Mouse (Mus musculus) neural tube, embryonic 15.5 days (tissue): ENCODE measurements around the gene Fzd4. TPM values are rescaled to one million over a fixed set of nuclear protein-coding genes. Genes with fewer than 3 reads are reported as not detected.

ENCODE experiments used
- ATAC-seq: fragments of 200-750 bp; cut with Nextera tagmentation; 2 replicates; pipeline ENCODE4 v1.8.0; 2017; ENCODE audit warnings: mild to moderate bottlenecking, moderate TSS enrichment, moderate library complexity; ENCODE audit not compliant: low FRiP score
- H3K27ac ChIP-seq: fragments of 300-500 bp; sonication (generic); replicated peaks from 2 replicates; pipeline ENCODE4 v1.5.1; 2015; ENCODE audit warnings: mild to moderate bottlenecking, inconsistent platforms
- H3K27me3 ChIP-seq: fragments of 300-500 bp; sonication (generic); replicated peaks from 2 replicates; pipeline ENCODE4 v1.6.1; 2015; ENCODE audit warnings: inconsistent platforms
- H3K36me3 ChIP-seq: fragments of 300-500 bp; sonication (generic); 2 replicates; pipeline ENCODE4 v1.6.1; 2015; ENCODE audit warnings: inconsistent platforms
- H3K4me1 ChIP-seq: fragments of 300-500 bp; sonication (generic); 2 replicates; pipeline ENCODE4 v1.6.1; 2015; ENCODE audit warnings: inconsistent platforms
- H3K4me2 ChIP-seq: fragments of 300-500 bp; sonication (generic); 2 replicates; pipeline ENCODE4 v1.6.1; 2015; ENCODE audit warnings: inconsistent platforms, mild to moderate bottlenecking, moderate library complexity
- H3K4me3 ChIP-seq: fragments of 300-500 bp; sonication (generic); replicated peaks from 2 replicates; pipeline ENCODE4 v1.5.1; 2015; ENCODE audit warnings: mild to moderate bottlenecking, inconsistent platforms
- H3K9ac ChIP-seq: fragments of 300-500 bp; sonication (generic); replicated peaks from 2 replicates; pipeline ENCODE4 v1.6.1; 2015; ENCODE audit warnings: mild to moderate bottlenecking, inconsistent platforms
- H3K9me3 ChIP-seq: fragments of 300-500 bp; sonication (generic); replicated peaks from 2 replicates; pipeline ENCODE4 v1.6.1; 2016; ENCODE audit warnings: inconsistent platforms
- WGBS: fragments of 180-500 bp; shearing (Covaris S2); methylation state at CpG from one replicate; pipeline ENCODE4 v1.1.7; 2015; ENCODE audit warnings: mixed read lengths; 5-methylcytosine and 5-hydroxymethylcytosine counted together
- polyA plus RNA-seq: library from polyadenylated mRNA; unstranded; fragments of >200 nt; fragmentation: Nextera tagmentation; extraction: Ambion mirVana; gene quantifications from 2 replicates; pipeline ENCODE4 v1.2.1, GENCODE M21; 2015

Gene Fzd4
- 2.5 and 3.4 TPM in 2 replicates for polyA plus RNA-seq

- Histone ChIP-seq H3K36me3 (no peaks in the 10 kb centered on the region), H3K27me3 (no peaks in the 10 kb centered on the region), H3K4me2 (peak within 1 kb of the TSS; percentile 94), H3K4me1 (peaks cover 26% of the 10 kb centered on the region), H3K27ac (peak within 1 kb of the TSS; percentile 82), H3K9me3 (no peaks in the 10 kb centered on the region), H3K9ac (peak within 1 kb of the TSS; percentile 74), H3K4me3 (peak within 1 kb of the TSS; percentile 79)
- WGBS, result 1% methylated on average over 53 of the region's 62 CpGs
- peak; percentile 95 for ATAC-seq
Observed at GRCm38 (mm10) chr7:89404081-89404733, at the start of gene Fzd4, which contains the start of gene Tmem135. Fzd4 (plus strand) TSS chr7:89404355. Tmem135 (minus strand) TSS chr7:89404222.

- Histone ChIP-seq H3K4me3 (no peak overlapping the region), H3K27ac (no peak overlapping the region), H3K27me3 (no peaks in the 10 kb centered on the region), H3K4me1 (no peaks in the 10 kb centered on the region), H3K4me2 (no peak overlapping the region), H3K36me3 (no peaks in the 10 kb centered on the region), H3K9me3 (no peaks in the 10 kb centered on the region), H3K9ac (no peak overlapping the region)
- ATAC-seq, result no peak
- 81% methylated on average over 8 of the region's 8 CpGs for WGBS
Observed at GRCm38 (mm10) chr7:89355519-89356255, 48.5 kb upstream of the Fzd4 start.

GRCm38 (mm10) chr7:89356307-89356706, 47.8 kb upstream of the Fzd4 start:
- H3K4me2 ChIP-seq, result no peak overlapping the region
- 81% methylated on average over 4 of the region's 4 CpGs for WGBS
- ATAC-seq, result no peak

GRCm38 (mm10) chr7:89363975-89364374, 40.2 kb upstream of the Fzd4 start:
- WGBS, result 86% methylated on average over 5 of the region's 5 CpGs

More at GRCm38 (mm10) chr7:89356307-89356706, 47.8 kb upstream of the Fzd4 start:
- Histone ChIP-seq H3K9ac (no peak overlapping the region), H3K27ac (no peak overlapping the region), H3K4me1 (no peaks in the 10 kb centered on the region), H3K9me3 (no peaks in the 10 kb centered on the region), H3K27me3 (no peaks in the 10 kb centered on the region), H3K36me3 (no peaks in the 10 kb centered on the region), H3K4me3 (no peak overlapping the region)

GRCm38 (mm10) chr7:89365135-89365880, 38.8 kb upstream of the Fzd4 start:
- H3K4me1 ChIP-seq, result no peaks in the 10 kb centered on the region; the same call in 1 of the 2 replicates
- H3K36me3 ChIP-seq, result no peaks in the 10 kb centered on the region
- ATAC-seq, result no peak
- no peaks in the 10 kb centered on the region for H3K9me3 ChIP-seq
- 50% methylated on average over 10 of the region's 10 CpGs for WGBS
- no peak overlapping the region for H3K9ac ChIP-seq
- H3K27ac ChIP-seq, result no peak overlapping the region
- no peak overlapping the region for H3K4me3 ChIP-seq
- H3K27me3 ChIP-seq, result no peaks in the 10 kb centered on the region
- H3K4me2 ChIP-seq, result no peak overlapping the region

More at GRCm38 (mm10) chr7:89363975-89364374, 40.2 kb upstream of the Fzd4 start:
- Histone ChIP-seq H3K9ac (no peak overlapping the region), H3K4me2 (no peak overlapping the region), H3K27ac (no peak overlapping the region), H3K4me1 (no peaks in the 10 kb centered on the region; the same call in 1 of the 2 replicates), H3K9me3 (no peaks in the 10 kb centered on the region), H3K4me3 (no peak overlapping the region), H3K36me3 (no peaks in the 10 kb centered on the region), H3K27me3 (no peaks in the 10 kb centered on the region)
- no peak for ATAC-seq

GRCm38 (mm10) chr7:89367643-89368042, 36.5 kb upstream of the Fzd4 start:
- no peak overlapping the region for H3K27ac ChIP-seq
- no peak overlapping the region for H3K9ac ChIP-seq
- no peaks in the 10 kb centered on the region; the same call in 1 of the 2 replicates for H3K4me1 ChIP-seq
- ATAC-seq, result no peak
- no peak overlapping the region for H3K4me2 ChIP-seq
- H3K4me3 ChIP-seq, result no peak overlapping the region
- H3K27me3 ChIP-seq, result no peaks in the 10 kb centered on the region
- H3K9me3 ChIP-seq, result no peaks in the 10 kb centered on the region
- 59% methylated on average over 3 of the region's 3 CpGs for WGBS
- H3K36me3 ChIP-seq, result no peaks in the 10 kb centered on the region

GRCm38 (mm10) chr7:89370086-89370485, 34.1 kb upstream of the Fzd4 start:
- Histone ChIP-seq H3K4me1 (no peaks in the 10 kb centered on the region; the same call in 1 of the 2 replicates), H3K4me3 (no peak overlapping the region), H3K36me3 (no peaks in the 10 kb centered on the region), H3K9me3 (no peaks in the 10 kb centered on the region), H3K9ac (no peak overlapping the region), H3K27ac (no peak overlapping the region), H3K4me2 (no peak overlapping the region), H3K27me3 (no peaks in the 10 kb centered on the region)
- no peak for ATAC-seq
- 88% methylated on average over 1 of the region's 1 CpGs for WGBS

- no peaks in the 10 kb centered on the region for H3K9me3 ChIP-seq
- H3K4me3 ChIP-seq, result no peak overlapping the region
- no peak overlapping the region for H3K9ac ChIP-seq
- H3K4me2 ChIP-seq, result no peak overlapping the region
- H3K27me3 ChIP-seq, result no peaks in the 10 kb centered on the region
- 67% methylated on average over 1 of the region's 1 CpGs for WGBS
- no peaks in the 10 kb centered on the region for H3K4me1 ChIP-seq
- no peak for ATAC-seq
- no peaks in the 10 kb centered on the region for H3K36me3 ChIP-seq
- no peak overlapping the region for H3K27ac ChIP-seq
Observed at GRCm38 (mm10) chr7:89370917-89371316, 33.2 kb upstream of the Fzd4 start.

GRCm38 (mm10) chr7:89371623-89372295, 32.4 kb upstream of the Fzd4 start:
- Histone ChIP-seq H3K4me1 (no peaks in the 10 kb centered on the region), H3K27ac (no peak overlapping the region), H3K4me3 (no peak overlapping the region), H3K4me2 (no peak overlapping the region), H3K36me3 (no peaks in the 10 kb centered on the region), H3K27me3 (no peaks in the 10 kb centered on the region), H3K9me3 (no peaks in the 10 kb centered on the region), H3K9ac (no peak overlapping the region)
- 78% methylated on average over 6 of the region's 6 CpGs for WGBS
- no peak for ATAC-seq

- H3K27me3 ChIP-seq, result no peaks in the 10 kb centered on the region
- 40% methylated on average over 7 of the region's 7 CpGs for WGBS
- no peak overlapping the region for H3K4me3 ChIP-seq
- H3K4me1 ChIP-seq, result no peaks in the 10 kb centered on the region
- H3K9ac ChIP-seq, result no peak overlapping the region
- no peak overlapping the region for H3K27ac ChIP-seq
- H3K36me3 ChIP-seq, result no peaks in the 10 kb centered on the region
- no peaks in the 10 kb centered on the region for H3K9me3 ChIP-seq
- H3K4me2 ChIP-seq, result no peak overlapping the region
- no peak for ATAC-seq
Observed at GRCm38 (mm10) chr7:89380935-89381705, 23.0 kb upstream of the Fzd4 start.
